Mouse (Mus musculus) monocyte, adult 2 months (primary cell): ENCODE measurements around the gene Dnlz.

Source experiments
- DNase-seq, 2 experiments: peaks; one replicate each; pipeline ENCODE4 v3.0.0; 2022; ENCODE audit warnings: low spot score in 2 of 2, low read depth in 1 of 2

The Dnlz gene

DNA sequence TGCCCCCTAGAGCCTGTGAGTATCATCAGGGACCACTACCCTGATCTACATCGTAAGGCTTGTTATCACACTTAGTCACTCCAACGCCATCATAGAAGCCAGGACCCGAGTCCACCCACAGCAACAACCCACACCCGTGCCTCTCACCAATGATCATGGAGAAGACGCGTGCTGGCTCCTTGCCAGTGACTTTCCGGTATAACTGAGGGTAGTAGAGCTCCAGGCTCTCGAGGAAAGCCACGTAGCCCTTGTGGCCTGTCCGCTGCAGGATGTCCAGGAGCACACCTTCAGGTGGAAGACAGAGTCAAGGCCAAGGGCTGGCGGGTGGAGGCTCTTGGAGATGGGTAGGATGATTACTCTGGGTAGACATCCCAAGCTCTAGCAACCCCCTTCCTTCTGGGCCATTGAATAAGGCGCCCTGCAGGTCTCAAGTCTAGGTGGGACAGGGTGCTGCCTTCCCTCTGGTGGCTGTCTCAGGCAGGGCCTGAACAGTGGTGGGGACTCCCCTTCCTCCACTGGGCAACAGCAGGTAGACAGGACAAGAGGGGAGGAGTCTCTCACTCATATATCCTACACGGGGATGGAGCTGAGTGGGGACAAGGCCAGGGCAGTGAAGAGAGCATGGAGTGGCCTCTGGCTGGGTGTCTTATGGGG, 6.9 kb upstream of the Dnlz start:
- no peak for DNase-seq

DNA sequence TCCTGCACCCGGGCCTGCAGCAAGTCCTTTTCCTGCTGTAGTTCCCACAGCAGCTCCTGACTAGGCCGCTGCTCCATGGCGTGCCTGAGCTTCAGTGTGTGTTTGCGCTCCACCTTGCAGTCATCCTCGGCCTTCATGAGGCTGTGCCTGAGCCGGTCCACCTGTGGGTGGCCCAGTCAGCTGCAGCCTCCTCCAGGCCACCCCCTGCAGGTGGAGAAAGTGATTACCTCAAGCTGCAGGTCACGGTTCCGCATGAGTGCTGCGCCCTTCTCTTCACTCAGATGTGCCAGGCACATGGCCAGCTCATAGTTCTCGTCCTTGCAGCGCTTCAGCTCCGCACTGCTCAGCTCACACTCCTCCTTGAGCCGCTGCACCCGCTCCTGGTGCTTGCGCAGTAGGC, 5.6 kb upstream of the Dnlz start:
- no peak for DNase-seq

DNA sequence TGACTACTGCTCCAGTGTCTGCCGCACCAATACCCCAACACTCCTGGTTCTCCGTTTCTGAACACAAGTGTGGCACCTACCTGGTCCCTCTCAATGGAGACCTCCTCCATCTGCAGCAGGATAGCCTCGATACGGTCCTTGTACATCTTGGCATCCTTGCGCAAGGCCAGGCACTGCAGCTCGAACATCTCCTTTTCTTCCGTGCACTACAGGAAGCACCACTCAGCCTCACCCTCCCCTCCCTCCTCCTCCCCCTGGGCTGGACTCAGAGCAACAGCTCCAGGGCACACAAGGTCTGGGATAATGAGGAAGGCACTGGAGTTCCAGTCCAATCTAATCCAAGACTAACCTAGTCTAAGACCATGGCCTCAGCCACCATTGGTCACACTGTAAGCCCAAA, 4.8 kb upstream of the Dnlz start:
- DNase-seq = no peak

DNA sequence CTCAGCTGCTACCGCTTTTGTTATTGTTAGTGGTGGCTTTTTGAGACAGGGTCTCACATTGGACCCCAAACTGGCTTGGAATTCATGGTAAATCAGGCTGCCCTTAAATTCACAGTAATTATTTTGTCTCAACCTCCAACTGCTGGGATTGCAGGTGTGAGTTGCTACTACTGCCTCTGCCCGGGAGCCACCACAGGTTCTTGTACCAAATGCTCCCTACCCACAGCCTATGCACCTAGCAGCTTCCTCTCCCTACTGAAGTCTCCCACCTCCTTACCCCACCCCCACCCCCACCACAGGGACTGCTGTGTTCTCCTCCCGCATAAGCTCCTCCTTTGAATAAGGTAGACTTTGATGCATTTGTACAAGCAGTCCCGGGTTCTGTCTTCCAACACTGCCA, 4.3 kb upstream of the Dnlz start:
- no peak for DNase-seq

DNA sequence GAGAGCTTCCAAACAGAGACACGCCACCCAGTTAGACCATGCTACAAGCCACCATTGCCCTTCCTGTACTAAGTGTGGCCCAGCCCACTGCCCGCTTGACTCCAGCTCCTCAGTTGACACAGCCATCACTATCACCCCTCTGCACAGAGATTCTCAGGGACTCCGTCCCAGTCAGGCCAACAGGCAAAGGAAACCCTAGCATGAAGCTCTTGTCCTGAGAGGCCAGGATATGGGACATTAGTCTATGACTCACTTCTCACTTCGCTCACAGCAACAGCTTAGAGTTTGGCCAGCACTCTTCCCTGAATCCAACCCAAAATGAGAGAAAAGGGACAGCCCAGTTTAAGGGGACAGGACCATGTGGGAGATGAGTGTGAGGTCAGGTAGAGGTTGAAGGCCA, 2.5 kb upstream of the Dnlz start:
- DNase-seq = no peak

DNA sequence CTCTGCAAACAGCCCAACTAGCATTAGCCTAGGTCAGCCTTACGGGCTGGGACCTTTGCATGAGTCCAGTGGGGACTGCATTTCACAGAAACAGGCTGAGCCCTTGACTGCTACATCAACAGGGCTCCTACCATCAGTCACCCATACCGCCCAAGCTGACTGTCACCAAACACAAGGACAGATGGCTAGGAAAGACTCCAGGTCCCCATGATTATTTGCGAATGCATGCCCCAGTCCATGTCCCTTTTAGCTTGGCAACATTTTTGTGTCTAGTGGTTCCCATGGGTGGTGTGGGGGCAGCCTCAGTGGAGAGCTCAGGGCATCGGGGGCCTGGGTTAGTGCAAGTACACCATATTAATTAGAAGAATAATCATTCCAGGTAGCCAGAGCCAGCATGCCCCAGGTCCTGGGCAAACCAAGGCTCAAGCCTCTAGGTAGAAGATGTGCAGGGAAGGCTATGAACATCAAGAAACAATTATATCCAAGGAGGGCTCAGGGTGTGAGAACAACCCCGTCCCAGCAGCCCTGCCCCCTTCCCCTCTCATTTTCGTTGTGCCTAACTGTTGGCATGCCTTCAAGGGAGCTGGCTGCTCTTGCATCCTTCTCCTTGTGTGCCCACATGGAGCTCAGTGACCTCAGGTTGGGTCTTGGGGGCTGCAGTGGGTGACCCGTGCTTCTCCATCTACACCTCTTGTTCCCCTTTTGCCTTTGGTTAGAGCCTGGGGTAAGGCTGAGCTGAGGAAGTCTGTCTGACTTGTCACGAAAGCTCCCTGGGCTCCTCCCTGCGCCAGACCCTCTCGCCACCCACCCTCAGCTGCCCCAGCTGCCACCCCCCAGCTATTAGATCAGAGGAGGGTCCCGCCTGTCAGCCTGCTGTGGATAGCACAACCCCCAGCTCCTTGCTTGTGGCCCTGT, 1.4 kb upstream of the Dnlz start:
- DNase-seq = no peak

DNA sequence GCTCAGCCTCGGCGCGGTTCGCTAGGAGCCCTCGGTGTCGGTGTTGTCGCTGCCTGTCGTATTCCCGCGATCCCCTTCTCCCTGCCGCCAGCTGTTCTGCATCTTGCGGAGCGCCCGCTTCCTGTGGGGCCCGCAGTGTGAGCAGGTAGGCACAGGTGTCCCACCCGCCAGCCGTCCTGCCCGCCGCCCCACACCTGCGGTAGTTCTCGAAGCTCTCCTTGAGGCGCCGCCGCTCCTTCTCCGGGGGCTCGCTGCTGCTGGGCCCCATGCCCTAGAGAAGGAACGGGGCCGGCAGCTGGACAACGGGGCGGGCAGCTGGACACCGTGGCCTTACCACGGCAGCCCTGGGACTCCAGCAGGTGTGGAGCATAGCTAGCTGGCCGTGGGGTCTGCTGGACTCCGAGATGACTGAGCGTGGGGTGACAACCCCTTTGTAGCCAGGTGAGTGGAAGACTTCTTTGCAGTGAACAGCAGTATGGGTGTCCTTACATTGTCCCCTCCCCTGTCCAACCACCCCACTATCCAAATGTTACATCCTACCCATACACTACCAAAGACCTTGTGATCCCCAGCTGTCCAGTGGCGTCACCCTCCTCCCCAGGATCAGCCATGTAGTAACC, 491 bp upstream of the Dnlz start:
- DNase-seq = no peak

DNA sequence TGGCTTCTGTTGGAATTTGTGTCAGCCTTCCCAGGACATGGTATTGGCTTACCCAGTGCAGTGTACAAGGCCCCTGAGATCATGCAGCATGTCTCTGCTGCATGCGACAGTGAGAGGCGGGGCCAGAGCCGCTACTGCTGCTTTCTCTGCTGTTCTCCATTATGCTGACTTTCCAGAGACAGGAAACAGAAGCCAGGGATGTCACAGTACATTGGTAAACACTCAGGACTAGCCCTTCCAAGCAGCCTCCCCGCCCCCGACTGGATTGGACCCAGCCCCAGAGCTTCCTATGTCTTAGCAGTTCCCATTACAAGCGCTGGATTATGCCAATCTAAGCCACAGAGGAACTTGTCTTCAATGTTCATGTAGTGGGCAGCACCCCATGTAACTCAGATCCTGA, 3.7 kb downstream of the Dnlz start:
- DNase-seq = no peak

DNA sequence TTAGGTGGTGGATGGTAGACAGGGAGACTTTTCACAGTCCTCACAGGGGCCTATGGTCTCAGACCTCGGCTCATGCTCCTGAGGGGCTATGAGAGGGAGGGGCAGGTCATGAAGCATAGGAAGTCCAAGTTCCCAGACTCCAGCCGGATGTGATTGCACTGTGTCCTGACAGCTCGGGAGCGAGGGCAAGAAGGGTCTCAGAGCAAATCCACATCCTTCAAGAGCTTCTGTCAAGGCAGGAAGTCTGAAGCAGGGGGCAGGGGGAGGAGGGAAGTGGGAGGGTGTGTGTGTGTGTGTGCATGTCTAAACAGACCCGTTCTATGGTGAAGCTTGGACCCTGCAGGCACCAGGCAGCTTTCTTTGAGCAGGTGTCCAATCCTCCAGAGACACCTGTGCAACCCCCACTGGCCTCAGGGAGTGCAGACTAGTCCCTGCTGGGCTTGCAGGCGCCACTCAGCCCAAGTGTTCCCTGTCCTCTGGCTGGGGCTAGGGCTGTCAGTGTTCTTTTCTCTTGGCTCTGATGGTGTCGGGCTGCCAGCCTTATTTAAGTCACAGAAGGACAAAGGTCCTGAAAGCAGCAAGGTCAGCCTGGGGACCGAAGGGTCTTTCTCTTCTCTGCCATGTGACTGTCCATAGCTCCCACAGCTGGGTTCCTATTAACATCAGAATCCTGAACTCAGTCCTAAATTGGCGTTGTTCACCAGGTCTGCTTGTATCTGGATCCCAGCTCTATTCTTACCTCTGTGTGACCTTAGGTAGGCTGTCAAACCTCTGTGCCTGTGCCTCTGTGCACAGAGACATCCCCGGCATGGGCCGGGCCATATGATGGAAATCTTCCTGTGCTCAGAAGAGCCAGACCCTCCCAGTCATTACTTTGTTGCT, 9.1 kb downstream of the Dnlz start:
- no peak for DNase-seq

DNA sequence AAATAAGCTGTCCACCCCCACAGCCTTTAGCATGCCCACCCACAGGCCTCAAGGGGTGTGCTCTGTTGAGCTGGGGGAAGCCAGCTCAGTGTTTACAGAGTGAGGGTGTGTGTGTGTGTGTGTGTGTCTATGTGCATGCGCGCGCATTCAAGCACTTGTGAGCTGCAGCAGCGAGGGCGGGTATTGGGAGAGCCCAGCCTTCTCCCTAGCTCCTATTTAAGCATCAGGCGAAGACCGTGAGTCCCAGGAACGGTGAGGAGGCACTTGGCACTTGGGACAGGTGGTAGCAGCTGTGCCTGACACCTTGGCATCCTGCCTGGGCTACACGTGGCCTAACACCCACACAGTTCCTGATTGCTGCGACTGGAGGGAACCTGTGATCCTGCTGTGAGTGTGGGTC, 9.9 kb downstream of the Dnlz start:
- no peak for DNase-seq

DNA sequence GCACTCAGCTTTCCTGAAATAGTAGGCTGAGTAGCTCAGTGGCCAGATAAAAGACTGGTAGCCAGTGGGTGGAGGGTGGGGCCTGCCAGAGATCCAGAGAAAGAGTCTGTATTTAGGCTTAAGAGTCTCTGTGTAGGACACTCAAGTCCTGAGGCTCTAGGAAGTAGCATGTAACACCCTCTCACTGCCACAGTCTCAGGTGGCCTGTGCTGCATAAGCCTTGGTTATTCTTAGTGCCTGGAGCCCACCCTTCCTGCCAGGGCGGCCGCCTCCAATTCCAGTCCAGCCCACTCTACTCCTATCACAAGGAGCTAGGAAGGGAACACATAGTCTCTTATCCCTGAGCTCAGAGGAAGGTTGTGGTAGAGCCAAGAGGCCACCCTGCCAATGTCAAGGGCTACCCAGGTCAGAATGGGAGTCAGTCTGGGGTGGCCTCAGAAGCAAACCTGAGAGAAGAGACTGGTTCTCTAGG, 10.4 kb downstream of the Dnlz start:
- DNase-seq = no peak

DNA sequence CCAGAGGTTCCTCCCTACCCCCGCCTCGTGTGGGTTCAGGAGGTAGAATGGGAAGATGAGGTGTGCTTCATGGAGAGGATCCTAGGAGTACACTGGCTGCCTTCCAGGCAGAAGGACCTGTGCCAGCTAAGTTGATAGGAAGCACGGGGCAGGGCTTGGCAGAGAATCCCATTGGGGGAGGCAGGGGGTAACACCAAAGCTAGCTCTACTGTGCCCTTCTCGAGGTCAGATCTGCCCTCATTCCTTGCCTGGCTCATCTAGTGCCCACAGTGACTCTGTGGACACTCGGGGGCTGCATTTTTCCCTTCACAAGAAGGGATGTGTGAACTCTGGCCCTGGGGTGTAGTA, 12.7 kb downstream of the Dnlz start:
- DNase-seq = no peak

DNA sequence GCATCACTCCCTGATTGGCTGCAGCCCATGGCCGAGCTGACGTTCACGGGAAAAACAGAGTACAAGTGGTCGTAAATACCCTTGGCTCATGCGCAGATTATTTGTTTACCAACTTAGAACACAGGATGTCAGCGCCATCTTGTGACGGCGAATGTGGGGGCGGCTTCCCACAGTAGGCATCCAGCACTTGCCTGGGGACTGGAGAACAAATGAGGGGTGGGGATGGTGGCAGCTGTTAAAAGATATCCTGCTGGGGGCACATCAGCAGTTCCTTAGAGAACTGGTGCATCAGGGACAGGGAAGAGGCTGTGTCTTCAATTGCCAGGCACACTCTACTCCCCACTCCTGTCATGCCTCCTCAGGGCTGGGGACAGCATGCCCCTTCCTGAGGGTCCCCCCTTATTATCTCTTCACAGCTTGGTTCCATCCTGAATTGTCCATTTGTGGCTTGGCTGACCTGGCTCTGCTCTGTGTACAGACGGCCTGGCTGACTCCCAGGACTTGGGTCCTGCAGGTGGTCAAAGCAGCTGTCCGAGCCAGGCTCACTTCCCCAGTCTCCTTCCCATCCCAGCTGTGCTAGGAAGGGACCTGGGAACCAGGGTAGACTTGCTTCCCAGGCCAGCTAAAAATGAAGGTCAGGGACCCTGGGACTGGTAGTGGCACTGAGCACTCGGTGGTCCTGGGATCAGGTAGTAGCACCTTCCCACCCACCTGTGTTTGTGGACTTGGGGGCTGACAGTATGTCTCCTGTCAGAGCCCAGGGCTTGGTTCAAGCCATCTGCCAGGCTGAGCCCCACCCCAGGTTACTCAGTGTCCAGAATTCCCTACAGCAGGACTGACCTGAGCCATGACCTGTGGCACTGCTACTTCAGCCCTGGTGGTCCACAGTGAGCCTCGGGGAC, 13.4 kb downstream of the Dnlz start:
- DNase-seq = no peak

DNA sequence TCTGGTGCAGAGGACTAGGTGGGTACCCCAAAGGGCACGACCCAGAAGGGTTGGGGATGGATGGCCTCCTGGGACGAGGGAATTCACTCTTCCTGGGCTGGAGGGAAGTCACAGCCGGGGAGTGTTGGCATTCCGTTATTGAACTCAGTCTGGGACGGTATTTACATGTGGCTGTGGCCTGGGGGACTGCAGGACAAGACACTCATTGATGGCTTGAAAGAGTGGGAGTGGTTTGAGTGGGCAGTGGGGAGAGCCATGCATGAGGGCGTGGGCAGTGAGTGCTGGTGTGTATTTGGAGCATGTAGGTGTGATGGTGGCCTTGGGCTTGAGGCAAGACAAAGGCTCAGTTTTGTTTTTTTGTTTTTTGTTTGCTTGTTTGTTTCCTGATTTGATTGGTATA, 21.2 kb downstream of the Dnlz start:
- no peak for DNase-seq

DNA sequence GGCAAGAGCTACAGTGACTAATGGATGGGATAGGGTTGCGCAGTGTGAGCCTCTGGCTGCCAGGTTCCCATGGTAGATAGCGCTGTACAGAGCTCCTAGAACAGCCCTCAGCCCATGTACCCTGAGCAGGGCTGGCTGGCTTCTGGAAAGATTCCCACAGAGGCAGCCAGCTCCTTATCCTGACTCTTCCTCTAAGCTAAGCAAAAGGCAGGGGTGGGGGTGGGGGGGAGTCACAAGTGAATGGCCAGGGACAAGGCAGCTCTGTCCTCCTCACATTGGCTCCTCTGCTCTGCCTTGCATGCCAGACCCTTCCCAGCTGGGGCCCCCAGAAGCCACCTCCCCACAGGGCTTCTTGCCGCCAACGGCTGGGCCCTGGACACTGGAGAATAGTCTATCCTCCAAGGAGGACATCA, 21.8 kb downstream of the Dnlz start:
- no peak for DNase-seq

DNA sequence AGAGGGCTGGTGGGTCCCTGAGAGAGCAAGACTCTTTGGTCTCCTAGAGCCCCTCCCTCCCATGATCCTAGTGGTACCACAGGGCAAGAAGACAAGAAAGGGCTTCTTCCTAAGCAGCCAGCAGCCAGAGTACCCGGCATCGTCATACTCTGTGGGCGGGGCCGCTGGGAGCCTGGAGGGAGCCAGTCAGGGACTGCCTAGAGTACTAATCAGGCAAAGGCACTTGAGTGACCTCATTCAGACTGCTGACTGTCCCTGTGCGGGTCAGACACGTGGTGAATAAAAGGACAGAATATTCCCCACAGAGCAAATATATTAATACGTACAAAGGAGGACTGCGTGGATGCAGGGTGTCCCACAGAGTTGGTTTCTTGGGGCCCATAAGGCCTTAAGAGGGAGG, 22.5 kb downstream of the Dnlz start:
- DNase-seq = no peak

DNA sequence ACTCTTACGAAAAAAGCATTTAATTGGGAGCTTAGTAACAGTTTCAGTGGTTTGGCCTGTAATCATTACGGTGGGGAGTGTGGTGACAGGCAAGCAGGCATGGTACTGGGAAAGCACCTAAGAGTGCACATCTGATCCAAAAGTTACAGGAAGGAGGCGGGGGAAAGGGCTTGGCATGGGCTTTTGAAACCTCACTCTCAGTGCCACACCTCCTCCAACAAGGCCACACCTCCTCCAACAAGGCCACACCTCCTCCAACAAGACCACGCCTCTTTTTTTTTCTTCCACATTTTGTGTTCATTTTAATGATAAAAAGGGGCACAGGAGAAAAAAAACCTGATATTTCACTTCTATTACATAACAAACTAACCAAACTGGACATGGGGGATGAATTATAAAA, 24.1 kb downstream of the Dnlz start:
- DNase-seq = no peak

DNA sequence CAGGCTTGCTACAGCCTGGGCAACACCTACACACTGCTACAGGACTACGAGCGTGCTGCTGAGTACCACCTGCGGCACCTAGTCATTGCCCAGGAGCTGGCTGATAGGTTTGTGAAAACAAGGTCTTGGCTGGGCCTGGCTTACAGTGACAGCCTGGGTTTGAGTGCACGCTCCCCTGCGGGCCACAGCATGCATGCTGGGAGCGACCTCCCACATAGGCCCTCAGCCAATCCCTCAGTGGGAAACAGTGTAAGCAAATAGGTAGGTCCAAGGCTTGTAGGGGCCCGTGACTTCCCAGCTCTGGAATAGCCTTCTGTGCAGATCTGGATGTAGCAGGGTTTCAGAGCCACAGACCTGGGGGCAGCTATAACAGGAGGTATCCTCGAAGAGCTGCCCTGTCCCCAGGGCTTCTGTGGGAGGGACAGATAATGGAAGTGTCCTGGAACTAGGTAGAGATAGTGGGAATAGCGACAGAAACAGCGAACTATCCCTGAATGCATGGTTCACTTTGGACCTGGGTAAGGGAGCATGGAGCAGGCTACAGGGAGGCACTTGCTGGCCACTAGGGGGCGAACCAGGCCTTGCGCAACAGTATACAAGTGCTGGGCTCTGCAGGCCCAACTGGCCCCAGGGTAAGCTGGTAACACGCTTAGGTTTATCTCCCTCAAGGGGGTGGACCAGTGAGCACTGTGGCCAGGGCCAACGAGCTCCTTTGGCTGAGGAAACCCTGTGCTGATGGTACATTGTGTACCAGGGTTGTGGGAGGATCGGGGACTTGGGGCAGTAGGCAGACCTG, 26.3 kb downstream of the Dnlz start:
- DNase-seq = peak in 1 of 2 experiments; percentile 44

DNA sequence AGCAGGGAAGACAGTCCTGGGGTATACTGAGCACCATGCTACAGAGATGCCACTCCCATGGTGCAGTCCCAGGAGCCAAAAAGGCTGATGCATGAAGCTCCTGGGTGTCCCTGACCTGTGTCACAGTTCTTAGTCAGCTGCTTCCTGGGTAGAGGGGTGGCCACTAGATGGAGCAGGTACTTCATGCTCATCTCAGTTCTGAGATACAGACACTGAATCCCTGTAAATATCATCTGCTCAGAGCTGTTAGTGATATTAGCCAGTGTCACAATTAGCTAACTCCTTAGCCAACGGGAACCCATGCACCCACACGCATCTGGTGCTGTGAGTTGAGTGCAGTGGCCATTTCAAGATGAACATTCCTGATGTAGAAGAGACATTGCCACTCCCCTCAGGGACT, 27.0 kb downstream of the Dnlz start:
- no peak for DNase-seq
